Mouse (Mus musculus): ENCODE data around the gene Klf7. TPM values are rescaled to one million over a fixed set of nuclear protein-coding genes. Genes with fewer than 3 reads are reported as not detected.

The Klf7 gene
- polyA plus RNA-seq, 1 experiment: 31.7 TPM

DNA sequence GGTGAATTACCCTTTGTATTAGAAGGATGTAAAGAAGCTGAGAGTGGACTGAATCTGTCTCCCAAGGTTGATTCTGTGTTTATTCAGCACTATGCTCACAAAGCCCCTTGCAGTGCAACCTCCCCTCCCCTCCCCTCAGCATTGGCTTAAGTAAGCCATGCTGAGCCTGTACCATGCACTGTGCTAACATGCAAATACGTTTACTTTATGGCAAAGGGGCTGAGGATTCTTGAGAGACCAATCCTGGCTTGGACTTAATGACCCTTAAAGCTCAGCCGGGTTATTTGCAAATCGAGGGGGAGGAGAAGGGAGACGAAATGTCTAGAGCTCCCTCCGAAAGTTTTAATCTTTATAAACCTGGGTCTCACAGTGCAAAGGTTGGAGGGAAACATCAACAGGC is 16.0 kb downstream of the Klf7 start:
- no peak overlapping the region for H3K4me3 ChIP-seq (ENCODE audit: control insufficient read depth, insufficient read depth, low read length)
- H3K27me3 ChIP-seq (ENCODE audit: control insufficient read depth, insufficient read depth, low read length): no peaks in the 10 kb centered on the region
- DNase-seq: no peak
- H3K4me1 ChIP-seq (replicated peaks; ENCODE audit: control insufficient read depth, insufficient read depth, low read length): peaks cover 32% of the 10 kb centered on the region
- TF ChIP-seq CTCF (IDR thresholded peaks at IDR 0.05; ENCODE audit: borderline replicate concordance, control insufficient read depth, extremely low read depth, insufficient read depth, low read length, poor library complexity) (no peak), POLR2A (IDR thresholded peaks at IDR 0.05; ENCODE audit: control insufficient read depth, extremely low read depth, insufficient read depth, low read length, poor library complexity) (no peak)
- WGBS: 91% methylated on average over 5 of the region's 5 CpGs
- no peak overlapping the region for H3K27ac ChIP-seq (ENCODE audit: control insufficient read depth, insufficient read depth, low read length)
- peaks cover 3% of the 10 kb centered on the region; the same call in 1 of the 2 replicates for H3K36me3 ChIP-seq (ENCODE audit: control insufficient read depth, insufficient read depth, low read length)

DNA sequence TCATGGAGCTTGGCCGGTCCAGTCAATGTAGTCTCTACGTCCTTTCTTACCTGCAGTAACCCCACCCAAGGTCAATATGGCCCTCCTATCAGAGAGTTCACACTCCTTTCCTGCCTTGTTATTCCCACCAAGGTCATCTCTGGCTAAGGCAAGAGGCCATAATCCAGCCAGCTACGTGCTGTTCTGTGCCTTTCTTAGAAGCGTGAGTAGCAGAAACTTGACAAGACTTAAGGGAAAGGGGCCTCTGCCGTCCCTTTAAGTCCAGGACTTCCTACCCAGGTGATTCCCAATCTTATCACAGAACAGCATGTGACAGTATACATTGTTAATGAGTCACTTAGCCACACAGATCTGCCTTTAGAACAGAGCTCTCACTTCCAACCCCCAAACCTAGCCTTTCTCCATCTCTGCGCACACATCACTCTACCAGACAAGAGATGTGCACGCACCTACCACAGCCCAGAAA is 16.9 kb downstream of the Klf7 start:
- TF ChIP-seq POLR2A (IDR thresholded peaks at IDR 0.05; ENCODE audit: control insufficient read depth, extremely low read depth, insufficient read depth, low read length, poor library complexity): no peak
- TF ChIP-seq CTCF (IDR thresholded peaks at IDR 0.05; ENCODE audit: borderline replicate concordance, control insufficient read depth, extremely low read depth, insufficient read depth, low read length, poor library complexity): no peak
- peaks cover 29% of the 10 kb centered on the region for H3K4me1 ChIP-seq (replicated peaks; ENCODE audit: control insufficient read depth, insufficient read depth, low read length)
- H3K4me3 ChIP-seq (ENCODE audit: control insufficient read depth, insufficient read depth, low read length): no peak overlapping the region
- DNase-seq: no peak
- 94% methylated on average over 7 of the region's 7 CpGs for WGBS
- no peaks in the 10 kb centered on the region for H3K27me3 ChIP-seq (ENCODE audit: control insufficient read depth, insufficient read depth, low read length)
- H3K36me3 ChIP-seq (ENCODE audit: control insufficient read depth, insufficient read depth, low read length): peaks cover 3% of the 10 kb centered on the region; the same call in 1 of the 2 replicates
- H3K27ac ChIP-seq (ENCODE audit: control insufficient read depth, insufficient read depth, low read length): no peak overlapping the region

DNA sequence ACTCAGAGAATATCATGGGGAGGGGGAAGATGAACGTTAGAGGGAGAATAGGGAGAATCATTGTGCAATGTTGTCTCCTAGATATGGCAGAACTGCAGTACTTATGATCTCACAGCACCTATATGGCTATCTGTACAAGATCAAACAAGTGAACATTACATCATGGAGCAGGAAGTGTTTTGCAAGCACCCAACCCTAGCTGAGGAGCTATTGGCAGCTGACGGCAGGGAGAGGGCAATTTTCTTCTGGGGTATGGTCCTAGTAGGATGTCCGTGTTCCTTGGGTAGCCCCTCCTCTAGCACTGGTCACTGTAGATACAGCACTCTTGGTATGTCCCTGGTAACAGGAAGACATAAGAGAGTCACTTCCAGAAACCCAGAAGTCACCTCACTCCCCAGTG is 17.4 kb downstream of the Klf7 start:
- Histone ChIP-seq H3K27ac (ENCODE audit: control insufficient read depth, insufficient read depth, low read length) (no peak overlapping the region), H3K27me3 (ENCODE audit: control insufficient read depth, insufficient read depth, low read length) (no peaks in the 10 kb centered on the region), H3K4me1 (replicated peaks; ENCODE audit: control insufficient read depth, insufficient read depth, low read length) (peaks cover 27% of the 10 kb centered on the region), H3K4me3 (ENCODE audit: control insufficient read depth, insufficient read depth, low read length) (no peak overlapping the region), H3K36me3 (ENCODE audit: control insufficient read depth, insufficient read depth, low read length) (peaks cover 3% of the 10 kb centered on the region; the same call in 1 of the 2 replicates)
- WGBS: 71% methylated on average over 3 of the region's 3 CpGs
- TF ChIP-seq POLR2A (IDR thresholded peaks at IDR 0.05; ENCODE audit: control insufficient read depth, extremely low read depth, insufficient read depth, low read length, poor library complexity) (no peak), CTCF (IDR thresholded peaks at IDR 0.05; ENCODE audit: borderline replicate concordance, control insufficient read depth, extremely low read depth, insufficient read depth, low read length, poor library complexity) (no peak)
- DNase-seq: no peak

DNA sequence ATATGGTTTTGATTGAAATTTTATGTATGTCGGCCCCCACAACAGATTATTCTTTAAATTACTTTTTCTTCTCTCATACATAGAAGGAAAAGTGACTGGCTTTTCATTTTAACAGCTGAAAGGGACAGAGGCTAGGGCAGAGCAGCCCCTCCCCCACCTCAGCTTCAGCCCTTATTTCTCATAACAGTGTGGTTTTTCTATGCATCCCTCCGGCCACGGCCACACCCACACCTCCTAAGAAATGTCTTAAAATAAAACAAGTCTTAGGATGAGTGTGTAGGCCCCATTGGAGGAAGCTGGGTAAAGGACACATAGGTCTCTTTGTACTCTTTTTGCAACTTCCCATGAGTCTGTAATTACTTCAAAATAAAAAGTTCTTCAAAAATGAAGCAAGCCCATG is 20.8 kb downstream of the Klf7 start:
- peaks cover 30% of the 10 kb centered on the region for H3K4me1 ChIP-seq (replicated peaks; ENCODE audit: control insufficient read depth, insufficient read depth, low read length)
- H3K27me3 ChIP-seq (ENCODE audit: control insufficient read depth, insufficient read depth, low read length): no peaks in the 10 kb centered on the region
- WGBS: 37% methylated on average over 3 of the region's 3 CpGs
- no peak for DNase-seq
- no peak overlapping the region; the same call in 1 of the 2 replicates for H3K27ac ChIP-seq (ENCODE audit: control insufficient read depth, insufficient read depth, low read length)
- peaks cover 3% of the 10 kb centered on the region; the same call in 1 of the 2 replicates for H3K36me3 ChIP-seq (ENCODE audit: control insufficient read depth, insufficient read depth, low read length)
- H3K4me3 ChIP-seq (ENCODE audit: control insufficient read depth, insufficient read depth, low read length): no peak overlapping the region
- TF ChIP-seq CTCF (IDR thresholded peaks at IDR 0.05; ENCODE audit: borderline replicate concordance, control insufficient read depth, extremely low read depth, insufficient read depth, low read length, poor library complexity) (no peak), POLR2A (IDR thresholded peaks at IDR 0.05; ENCODE audit: control insufficient read depth, extremely low read depth, insufficient read depth, low read length, poor library complexity) (no peak)

DNA sequence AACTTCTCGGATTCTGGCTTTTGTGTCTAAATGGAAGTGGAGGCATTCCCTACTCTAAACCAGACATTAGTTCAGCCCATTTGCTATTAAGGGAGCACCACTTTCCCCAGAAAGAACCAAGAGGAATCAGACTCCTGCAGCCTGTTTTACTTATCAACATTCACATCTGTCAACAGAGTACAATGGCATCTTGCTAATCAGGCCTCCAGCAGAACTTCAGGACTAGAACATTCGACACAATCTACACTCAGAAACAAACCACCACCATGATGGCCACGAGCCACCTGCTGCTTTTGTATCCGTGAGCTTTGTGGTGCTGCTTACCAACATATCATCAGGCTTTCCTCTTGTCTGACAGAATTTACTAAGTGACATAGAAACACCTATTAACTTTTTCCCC is 23.3 kb downstream of the Klf7 start:
- H3K36me3 ChIP-seq (ENCODE audit: control insufficient read depth, insufficient read depth, low read length): no peaks in the 10 kb centered on the region
- no peak overlapping the region for H3K27ac ChIP-seq (ENCODE audit: control insufficient read depth, insufficient read depth, low read length)
- no peaks in the 10 kb centered on the region for H3K27me3 ChIP-seq (ENCODE audit: control insufficient read depth, insufficient read depth, low read length)
- no peak for DNase-seq
- H3K4me3 ChIP-seq (ENCODE audit: control insufficient read depth, insufficient read depth, low read length): no peak overlapping the region
- TF ChIP-seq POLR2A (IDR thresholded peaks at IDR 0.05; ENCODE audit: control insufficient read depth, extremely low read depth, insufficient read depth, low read length, poor library complexity) (no peak), CTCF (IDR thresholded peaks at IDR 0.05; ENCODE audit: borderline replicate concordance, control insufficient read depth, extremely low read depth, insufficient read depth, low read length, poor library complexity) (no peak)
- WGBS: 42% methylated on average over 4 of the region's 4 CpGs
- peaks cover 13% of the 10 kb centered on the region for H3K4me1 ChIP-seq (replicated peaks; ENCODE audit: control insufficient read depth, insufficient read depth, low read length)

DNA sequence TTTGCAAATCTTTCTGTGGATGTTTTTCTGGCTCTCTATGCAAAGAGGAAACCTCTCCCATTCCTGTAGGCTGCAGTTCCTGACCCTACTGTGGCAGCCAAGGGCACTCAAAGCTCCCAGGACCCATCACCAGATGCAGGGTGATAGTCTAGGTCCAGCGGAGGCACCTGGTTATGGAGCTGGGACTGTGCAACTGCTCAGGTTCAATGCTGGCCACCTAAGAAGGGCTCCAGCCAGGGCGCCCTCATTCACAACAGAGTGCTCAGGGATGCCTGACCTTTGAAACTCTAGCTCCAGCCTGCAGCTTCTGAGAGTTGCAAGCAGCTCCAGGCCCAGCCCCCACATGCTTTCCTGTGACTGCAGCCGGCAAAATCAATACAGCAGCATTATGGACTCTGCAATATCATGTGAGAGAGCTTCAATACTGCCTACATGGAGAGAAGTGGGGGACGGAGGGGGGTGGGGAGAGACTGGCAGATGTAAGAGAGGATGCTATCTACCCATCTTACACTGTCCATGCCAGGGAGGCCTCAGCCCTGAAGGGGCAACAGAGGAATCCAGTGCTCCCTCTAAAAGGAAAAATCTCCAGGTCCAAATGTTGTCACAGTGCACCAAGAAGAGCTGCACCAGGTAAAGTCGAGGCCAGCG is 24.3 kb downstream of the Klf7 start:
- DNase-seq: no peak
- Histone ChIP-seq H3K27ac (ENCODE audit: control insufficient read depth, insufficient read depth, low read length) (no peak overlapping the region), H3K36me3 (ENCODE audit: control insufficient read depth, insufficient read depth, low read length) (no peaks in the 10 kb centered on the region), H3K4me1 (replicated peaks; ENCODE audit: control insufficient read depth, insufficient read depth, low read length) (peaks cover 13% of the 10 kb centered on the region), H3K27me3 (ENCODE audit: control insufficient read depth, insufficient read depth, low read length) (no peaks in the 10 kb centered on the region), H3K4me3 (ENCODE audit: control insufficient read depth, insufficient read depth, low read length) (no peak overlapping the region)
- TF ChIP-seq POLR2A (IDR thresholded peaks at IDR 0.05; ENCODE audit: control insufficient read depth, extremely low read depth, insufficient read depth, low read length, poor library complexity): no peak
- TF ChIP-seq CTCF (IDR thresholded peaks at IDR 0.05; ENCODE audit: borderline replicate concordance, control insufficient read depth, extremely low read depth, insufficient read depth, low read length, poor library complexity): no peak
- WGBS: 92% methylated on average over 6 of the region's 6 CpGs

Measured in thymus, adult 2 months (tissue).